Mouse (Mus musculus) intestine, embryonic 15.5 days (tissue): ENCODE measurements around the gene Tnrc6c. TPM values are rescaled to one million over a fixed set of nuclear protein-coding genes. Genes with fewer than 3 reads are reported as not detected.

Experiments
- ATAC-seq: fragments of 200-750 bp; cut with Nextera tagmentation; 2 replicates; pipeline ENCODE4 v1.8.0; 2017; ENCODE audit warnings: moderate TSS enrichment, moderate library complexity
- H3K27ac ChIP-seq: fragments of 300-500 bp; sonication (generic); 2 replicates; pipeline ENCODE4 v1.5.1; 2015; ENCODE audit warnings: mild to moderate bottlenecking, inconsistent platforms
- H3K27me3 ChIP-seq: fragments of 300-500 bp; sonication (generic); replicated peaks from 2 replicates; pipeline ENCODE4 v1.6.1; 2015; ENCODE audit warnings: inconsistent platforms
- H3K36me3 ChIP-seq: fragments of 300-500 bp; sonication (generic); 2 replicates; pipeline ENCODE4 v1.6.1; 2015; ENCODE audit warnings: inconsistent platforms
- H3K4me1 ChIP-seq: fragments of 300-500 bp; sonication (generic); replicated peaks from 2 replicates; pipeline ENCODE4 v1.6.1; 2015; ENCODE audit warnings: inconsistent platforms
- H3K4me2 ChIP-seq: fragments of 300-500 bp; sonication (generic); replicated peaks from 2 replicates; pipeline ENCODE4 v1.6.1; 2015; ENCODE audit warnings: mild to moderate bottlenecking, inconsistent platforms
- H3K4me3 ChIP-seq: fragments of 300-500 bp; sonication (generic); replicated peaks from 2 replicates; pipeline ENCODE4 v1.5.1; 2015; ENCODE audit warnings: inconsistent platforms
- H3K9ac ChIP-seq: fragments of 300-500 bp; sonication (generic); 2 replicates; pipeline ENCODE4 v1.6.1; 2015; ENCODE audit warnings: inconsistent platforms
- H3K9me3 ChIP-seq: fragments of 300-500 bp; sonication (generic); 2 replicates; pipeline ENCODE4 v1.6.1; 2016; ENCODE audit warnings: inconsistent platforms
- WGBS: fragments of 180-500 bp; shearing (Covaris S2); methylation state at CpG from one replicate; pipeline ENCODE4 v1.1.7; 2015; 5-methylcytosine and 5-hydroxymethylcytosine counted together
- polyA plus RNA-seq: library from polyadenylated mRNA; unstranded; fragments of >200 nt; fragmentation: Nextera tagmentation; extraction: Ambion mirVana; gene quantifications from 2 replicates; pipeline ENCODE4 v1.2.1, GENCODE M21; 2015

Tnrc6c gene
- polyA plus RNA-seq, 1 experiment from 2014 or later, result 9.6 TPM

- H3K9me3 ChIP-seq, result no peaks in the 10 kb centered on the region
- H3K4me3 ChIP-seq, result no peak overlapping the region
- no peak overlapping the region for H3K27ac ChIP-seq
- no peaks in the 10 kb centered on the region for H3K27me3 ChIP-seq
- no peak for ATAC-seq
- H3K4me2 ChIP-seq, result no peak overlapping the region
- peaks cover 24% of the 10 kb centered on the region for H3K36me3 ChIP-seq
- WGBS, result 89% methylated on average over 6 of the region's 6 CpGs
- no peak overlapping the region for H3K9ac ChIP-seq
- H3K4me1 ChIP-seq, result no peaks in the 10 kb centered on the region
Observed at GRCm38 (mm10) chr11:117713375-117713774, 59.3 kb downstream of the Tnrc6c start.

GRCm38 (mm10) chr11:117718838-117719237 lies 64.7 kb downstream of the Tnrc6c start:
- Histone ChIP-seq H3K9ac (no peak overlapping the region), H3K27ac (no peak overlapping the region), H3K36me3 (peaks cover 42% of the 10 kb centered on the region), H3K9me3 (no peaks in the 10 kb centered on the region), H3K4me3 (no peak overlapping the region), H3K4me2 (no peak overlapping the region), H3K4me1 (no peaks in the 10 kb centered on the region), H3K27me3 (no peaks in the 10 kb centered on the region)
- no peak for ATAC-seq
- 92% methylated on average over 3 of the region's 3 CpGs for WGBS

- Histone ChIP-seq H3K27ac (no peak overlapping the region), H3K9ac (no peak overlapping the region), H3K36me3 (peaks cover 15% of the 10 kb centered on the region), H3K27me3 (no peaks in the 10 kb centered on the region), H3K4me3 (no peak overlapping the region), H3K4me1 (no peaks in the 10 kb centered on the region), H3K9me3 (no peaks in the 10 kb centered on the region), H3K4me2 (no peak overlapping the region)
- 81% methylated on average over 6 of the region's 6 CpGs for WGBS
- no peak for ATAC-seq
Observed at GRCm38 (mm10) chr11:117724604-117725301, 70.7 kb downstream of the Tnrc6c start.

DNA sequence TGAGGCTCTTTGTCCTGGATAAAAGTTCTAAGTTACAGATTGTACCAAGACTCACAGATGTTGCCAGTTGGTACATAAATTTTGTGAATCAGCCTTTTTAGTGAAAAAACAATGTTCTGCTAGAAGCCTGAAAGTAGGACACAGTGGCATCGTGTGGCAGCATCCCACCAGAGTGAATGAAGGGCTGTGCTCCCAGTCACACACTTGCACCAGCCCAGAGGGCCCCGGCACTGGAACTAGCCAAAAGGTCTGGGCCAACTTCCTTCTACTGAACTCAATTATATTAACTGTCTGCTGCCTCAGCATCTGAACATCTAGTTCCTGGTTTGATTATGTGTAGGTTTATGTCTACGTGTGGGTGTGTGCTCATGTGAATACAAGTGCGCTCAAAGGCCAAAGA lies 72.9 kb downstream of the Tnrc6c start:
- 90% methylated on average over 4 of the region's 4 CpGs for WGBS
- ATAC-seq, result no peak

GRCm38 (mm10) chr11:117728245-117728644 lies 74.2 kb downstream of the Tnrc6c start:
- Histone ChIP-seq H3K4me2 (no peak overlapping the region), H3K9me3 (no peaks in the 10 kb centered on the region), H3K4me3 (no peak overlapping the region), H3K36me3 (peaks cover 4% of the 10 kb centered on the region; the same call in 1 of the 2 replicates), H3K4me1 (no peaks in the 10 kb centered on the region), H3K9ac (no peak overlapping the region), H3K27me3 (no peaks in the 10 kb centered on the region), H3K27ac (no peak overlapping the region)
- no peak for ATAC-seq
- 87% methylated on average over 5 of the region's 5 CpGs for WGBS

More for the DNA sequence above, 72.9 kb downstream of the Tnrc6c start:
- Histone ChIP-seq H3K36me3 (0 out of 2 replicates have a peak, but pooled peaks cover 3% of the 10 kb centered on the region), H3K4me1 (no peaks in the 10 kb centered on the region), H3K9me3 (no peaks in the 10 kb centered on the region), H3K4me3 (no peak overlapping the region), H3K9ac (no peak overlapping the region), H3K27ac (no peak overlapping the region), H3K4me2 (no peak overlapping the region), H3K27me3 (no peaks in the 10 kb centered on the region)

DNA sequence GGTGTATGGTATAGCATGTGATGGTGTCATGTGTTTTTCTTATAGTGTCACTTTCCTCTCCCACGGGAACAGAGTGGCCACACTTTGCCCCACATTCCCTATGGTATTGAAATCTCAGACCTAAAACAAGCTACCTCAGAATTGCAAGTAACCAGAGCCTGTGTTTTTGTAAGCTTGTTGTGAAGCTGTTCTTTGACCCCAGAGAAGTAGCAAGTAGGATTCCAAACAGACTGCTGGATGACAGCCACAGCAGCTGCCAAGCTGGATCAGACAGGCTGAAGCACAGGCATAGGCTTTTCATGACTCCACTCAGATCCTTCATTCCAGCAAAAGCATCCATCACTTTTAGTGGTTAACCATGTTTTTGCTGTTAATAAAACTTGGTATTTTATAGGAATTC lies 74.8 kb downstream of the Tnrc6c start:
- Histone ChIP-seq H3K4me3 (no peak overlapping the region), H3K4me2 (no peak overlapping the region), H3K9ac (no peak overlapping the region), H3K27ac (no peak overlapping the region), H3K36me3 (peaks cover 8% of the 10 kb centered on the region; the same call in 1 of the 2 replicates), H3K27me3 (no peaks in the 10 kb centered on the region), H3K9me3 (no peaks in the 10 kb centered on the region), H3K4me1 (no peaks in the 10 kb centered on the region)
- 65% methylated on average over 1 of the region's 1 CpGs for WGBS
- no peak for ATAC-seq

DNA sequence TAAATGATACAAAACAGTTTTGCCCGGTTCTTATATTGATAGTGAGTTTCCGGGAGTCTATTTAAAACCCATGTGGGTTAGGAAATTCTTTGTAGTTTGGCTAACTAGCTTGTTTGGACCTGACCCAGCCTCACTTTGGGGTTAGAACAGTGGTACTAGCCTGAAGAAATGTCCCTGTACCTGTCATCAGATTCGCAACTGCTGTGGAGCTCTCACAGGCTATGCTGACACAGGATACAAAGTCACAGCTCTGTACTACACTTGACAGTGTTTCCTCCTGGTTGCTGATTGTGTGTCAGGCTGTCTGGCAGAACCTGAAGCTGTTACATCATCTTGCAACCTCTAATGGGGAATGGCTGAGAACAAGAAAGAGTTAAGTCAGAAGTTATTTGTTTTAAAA lies 75.3 kb downstream of the Tnrc6c start:
- Histone ChIP-seq H3K27ac (no peak overlapping the region), H3K9me3 (no peaks in the 10 kb centered on the region), H3K9ac (no peak overlapping the region), H3K27me3 (no peaks in the 10 kb centered on the region), H3K36me3 (peaks cover 8% of the 10 kb centered on the region; the same call in 1 of the 2 replicates), H3K4me3 (no peak overlapping the region), H3K4me1 (no peaks in the 10 kb centered on the region), H3K4me2 (no peak overlapping the region)
- ATAC-seq, result no peak
- 81% methylated on average over 3 of the region's 3 CpGs for WGBS

DNA sequence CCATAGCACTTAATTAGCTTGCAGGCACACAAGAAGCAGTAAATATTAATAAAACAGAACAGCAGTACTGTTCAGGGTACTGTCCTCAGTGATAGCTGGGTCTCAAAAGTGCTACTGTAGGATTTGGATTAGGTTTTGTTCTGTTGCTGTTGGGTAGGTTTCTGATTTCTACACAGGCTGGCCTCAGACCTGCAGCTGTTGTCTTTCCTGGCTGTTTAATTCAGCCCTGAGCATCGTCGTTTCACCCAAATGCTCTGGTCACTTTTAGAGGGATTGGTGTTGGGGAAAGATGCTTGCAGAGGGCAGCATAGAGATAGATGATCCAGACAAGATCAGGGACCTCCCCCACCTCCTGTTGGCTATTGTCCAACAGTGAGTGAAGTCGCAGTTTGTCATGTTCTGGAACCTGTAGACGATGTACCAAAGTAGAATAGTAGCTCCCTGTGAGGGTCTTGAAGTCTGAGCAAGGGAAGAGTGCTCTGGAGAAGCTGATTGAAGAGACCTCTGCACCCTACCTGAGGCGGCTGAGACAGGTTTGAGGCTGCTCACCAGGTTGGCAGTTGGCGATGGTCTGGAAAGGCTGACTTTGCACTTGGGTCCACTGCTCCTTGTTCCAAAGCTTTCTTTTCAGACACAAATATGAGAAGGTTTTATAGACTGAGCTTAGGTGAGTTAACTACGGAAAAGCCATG lies 75.9 kb downstream of the Tnrc6c start:
- H3K4me3 ChIP-seq, result no peak overlapping the region
- WGBS, result 64% methylated on average over 7 of the region's 7 CpGs
- no peak for ATAC-seq
- no peaks in the 10 kb centered on the region for H3K27me3 ChIP-seq
- peaks cover 12% of the 10 kb centered on the region; the same call in 1 of the 2 replicates for H3K36me3 ChIP-seq
- H3K4me1 ChIP-seq, result no peaks in the 10 kb centered on the region
- H3K9ac ChIP-seq, result no peak overlapping the region
- no peaks in the 10 kb centered on the region for H3K9me3 ChIP-seq
- H3K27ac ChIP-seq, result no peak overlapping the region
- no peak overlapping the region for H3K4me2 ChIP-seq

- 83% methylated on average over 4 of the region's 4 CpGs for WGBS
- Histone ChIP-seq H3K27ac (no peak overlapping the region), H3K27me3 (no peaks in the 10 kb centered on the region), H3K9me3 (no peaks in the 10 kb centered on the region), H3K4me1 (no peaks in the 10 kb centered on the region), H3K4me3 (no peak overlapping the region), H3K4me2 (no peak overlapping the region), H3K36me3 (peaks cover 12% of the 10 kb centered on the region; the same call in 1 of the 2 replicates), H3K9ac (no peak overlapping the region)
- ATAC-seq, result no peak
Observed at GRCm38 (mm10) chr11:117730490-117730838, 76.4 kb downstream of the Tnrc6c start.

DNA sequence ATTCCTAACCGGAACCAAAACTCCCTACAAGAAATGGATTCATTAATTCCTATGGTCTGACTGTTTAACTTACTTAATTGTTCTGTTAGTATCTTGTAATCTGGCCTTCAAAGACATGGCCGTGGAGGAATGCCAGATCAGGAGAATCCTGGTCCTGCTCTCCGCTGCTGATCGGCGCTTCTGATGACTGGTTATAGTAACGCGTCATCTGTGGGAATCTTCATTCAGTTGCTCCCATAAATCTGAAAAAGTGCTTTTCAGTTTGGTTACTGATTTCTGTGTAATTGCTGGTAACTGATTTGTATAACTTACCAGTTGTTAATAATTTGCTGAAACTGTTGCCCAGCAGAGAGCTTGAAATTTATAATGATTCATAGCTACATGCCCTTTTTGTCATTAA lies 77.4 kb downstream of the Tnrc6c start:
- no peak overlapping the region for H3K9ac ChIP-seq
- H3K4me2 ChIP-seq, result no peak overlapping the region
- no peaks in the 10 kb centered on the region for H3K4me1 ChIP-seq
- no peaks in the 10 kb centered on the region for H3K27me3 ChIP-seq
- 77% methylated on average over 7 of the region's 7 CpGs for WGBS
- H3K4me3 ChIP-seq, result no peak overlapping the region
- no peak for ATAC-seq
- H3K27ac ChIP-seq, result no peak overlapping the region
- H3K36me3 ChIP-seq, result peaks cover 15% of the 10 kb centered on the region; the same call in 1 of the 2 replicates
- H3K9me3 ChIP-seq, result no peaks in the 10 kb centered on the region

DNA sequence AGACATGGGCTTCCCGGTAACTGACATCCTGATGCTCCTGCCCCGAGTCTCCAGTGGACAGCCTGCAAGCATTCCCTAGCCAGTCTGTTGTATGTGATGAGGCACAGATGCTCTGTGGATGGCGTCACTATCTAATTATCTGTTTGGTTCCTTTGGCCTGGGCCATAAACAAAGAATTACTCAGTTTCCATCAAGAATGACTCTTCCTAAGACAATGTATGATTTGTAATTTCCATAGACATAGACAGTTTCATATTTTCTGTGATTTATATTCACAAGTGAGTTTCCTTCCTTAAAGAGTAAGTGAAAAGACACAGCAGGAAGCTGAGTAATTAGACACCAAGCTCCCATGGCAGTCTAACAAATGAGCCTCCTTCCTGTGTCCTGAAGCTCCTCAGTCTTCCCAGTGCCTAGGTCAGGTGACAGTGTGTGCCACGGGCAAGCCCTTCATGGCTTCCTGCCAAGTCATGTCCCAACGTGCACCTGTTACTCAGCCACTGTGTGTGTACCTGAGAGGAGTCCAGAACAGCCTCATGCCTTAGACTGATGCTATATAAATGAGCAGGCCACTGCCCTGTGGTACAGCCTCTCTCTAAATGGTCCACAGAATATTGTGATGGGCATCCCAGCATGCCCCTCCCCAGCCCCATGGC lies 82.1 kb downstream of the Tnrc6c start:
- Histone ChIP-seq H3K4me3 (no peak overlapping the region), H3K4me2 (no peak overlapping the region), H3K36me3 (peaks cover 38% of the 10 kb centered on the region), H3K27me3 (no peaks in the 10 kb centered on the region), H3K9me3 (no peaks in the 10 kb centered on the region), H3K27ac (no peak overlapping the region), H3K4me1 (no peaks in the 10 kb centered on the region), H3K9ac (no peak overlapping the region)
- 58% methylated on average over 5 of the region's 5 CpGs for WGBS
- ATAC-seq, result peak; percentile 66; the same call in 1 of the 2 replicates

DNA sequence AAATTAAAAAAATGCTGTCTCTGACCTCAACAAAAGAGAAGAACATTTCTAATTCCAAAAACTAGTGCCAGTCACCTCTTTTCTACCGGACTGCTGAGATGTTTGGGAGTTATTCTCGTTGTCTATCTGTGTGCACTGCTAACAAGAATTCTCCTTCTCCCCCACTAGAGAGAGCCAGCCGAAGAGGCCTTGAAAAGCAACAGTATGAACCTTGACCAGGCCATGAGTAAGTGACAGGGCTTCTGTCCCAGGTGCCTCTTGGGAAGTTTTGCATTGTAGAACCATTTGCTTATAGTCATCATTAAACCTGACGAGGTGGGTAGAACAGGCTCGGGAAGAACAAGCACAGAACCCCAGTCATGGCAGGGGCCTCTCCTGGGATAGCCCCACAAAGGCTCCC lies 84.0 kb downstream of the Tnrc6c start:
- Histone ChIP-seq H3K4me1 (no peaks in the 10 kb centered on the region), H3K4me2 (no peak overlapping the region), H3K27me3 (no peaks in the 10 kb centered on the region), H3K9me3 (no peaks in the 10 kb centered on the region), H3K9ac (no peak overlapping the region), H3K27ac (no peak overlapping the region), H3K4me3 (no peak overlapping the region), H3K36me3 (peaks cover 51% of the 10 kb centered on the region)
- ATAC-seq, result no peak
- 87% methylated on average over 5 of the region's 5 CpGs for WGBS
